Mouse (Mus musculus) lung, adult 2 months (tissue): ENCODE results near the gene Fbxo24.

Source experiments
- CTCF ChIP-seq: fragments of 200-500 bp; IDR thresholded peaks from 2 replicates; pipeline ENCODE4 v1.5.1; 2011; ENCODE audit warnings: mild to moderate bottlenecking, low read length, control low read depth; ENCODE audit not compliant: insufficient read depth
- POLR2A ChIP-seq: fragments of 200-500 bp; IDR thresholded peaks from 2 replicates; pipeline ENCODE4 v1.6.1; 2011; ENCODE audit warnings: low read depth, mild to moderate bottlenecking, control low read depth, low read length, borderline replicate concordance; ENCODE audit errors: extremely low read depth

- TF ChIP-seq CTCF (no peak), POLR2A (no peak)
Observed at GRCm38 (mm10) chr5:137629306-137629721, 512 bp upstream of the Fbxo24 start.
